ENCODE assay signal across 28 mouse cellular contexts in genomic region chr2:4868028-4868725, GRCm38 (mm10).
"Had no signal": no experiment of that assay in that cellular context is flagged by ENCODE, and none has a peak within 500 bp of the region (broad histone marks: within the 10 kb centered on the region; RNA-seq: fewer than 3 reads in every experiment).

No protein-coding gene starts in this region.

- ATAC-seq: hindbrain, embryonic 16.5 days; inflammation-experienced regulatory T-cells, adult 6 months; intestine, embryonic 15.5 days; intestine, postnatal 0 days had no signal

- H3K4me2 ChIP-seq: heart, embryonic 11.5 days; heart, embryonic 13.5 days; heart, embryonic 15.5 days; hindbrain, embryonic 12.5 days; hindbrain, embryonic 14.5 days; intestine, embryonic 15.5 days; limb, embryonic 12.5 days; liver, embryonic 11.5 days; liver, embryonic 13.5 days had no signal

- H3K4me1 ChIP-seq: heart, embryonic 13.5 days; heart, embryonic 15.5 days; hindbrain, embryonic 12.5 days; intestine, embryonic 15.5 days; limb, embryonic 10.5 days; limb, embryonic 12.5 days; liver, embryonic 13.5 days had no signal

- DNase-seq: gastrocnemius, adult 2 months; gastrocnemius, postnatal 10 days; gastrocnemius, postnatal 36 days; heart, adult 11 months; heart, adult 2 months; heart, postnatal 4 days; kidney, adult 18-20 months; kidney, adult 8-10 months; kidney, postnatal 10 days; kidney, postnatal 25 days; kidney, postnatal 4 days; liver; liver, embryonic 13.5 days had no signal

- H3K36me3 ChIP-seq: heart, embryonic 13.5 days; heart, embryonic 15.5 days; hindbrain, embryonic 10.5 days; hindbrain, embryonic 12.5 days; intestine, embryonic 15.5 days; limb, embryonic 10.5 days; limb, embryonic 12.5 days; liver, embryonic 13.5 days had no signal

- H3K9ac ChIP-seq: heart, embryonic 13.5 days; heart, embryonic 15.5 days; hindbrain, embryonic 12.5 days; hindbrain, embryonic 14.5 days; intestine, embryonic 15.5 days; limb, embryonic 12.5 days; liver, embryonic 13.5 days had no signal

- H3K27ac ChIP-seq: gastrocnemius, adult 2 months; heart, adult 2 months; heart, embryonic 13.5 days; heart, embryonic 15.5 days; hindbrain, embryonic 10.5 days; hindbrain, embryonic 12.5 days; hindbrain, embryonic 14.5 days; intestine, embryonic 15.5 days; layer of hippocampus, adult 2 months; left cerebral cortex, adult 2 months; limb, embryonic 10.5 days; limb, embryonic 12.5 days; liver, embryonic 13.5 days had no signal

- H3K9me3 ChIP-seq: heart, embryonic 13.5 days; heart, embryonic 15.5 days; hindbrain, embryonic 10.5 days; hindbrain, embryonic 12.5 days; intestine, embryonic 15.5 days; limb, embryonic 10.5 days; limb, embryonic 12.5 days; liver, embryonic 13.5 days had no signal

- H3K4me3 ChIP-seq: gastrocnemius, adult 2 months; heart, adult 2 months; heart, embryonic 13.5 days; heart, embryonic 15.5 days; hindbrain, embryonic 10.5 days; hindbrain, embryonic 12.5 days; intestine, embryonic 15.5 days; layer of hippocampus, adult 2 months; left cerebral cortex, adult 2 months; limb, embryonic 10.5 days; limb, embryonic 12.5 days; liver, embryonic 13.5 days had no signal

- H3K27me3 ChIP-seq: heart, embryonic 13.5 days; heart, embryonic 15.5 days; hindbrain, embryonic 12.5 days; intestine, embryonic 15.5 days; limb, embryonic 12.5 days; liver, embryonic 13.5 days had no signal
